Mouse (Mus musculus) megakaryocyte, embryonic 14.5 days (primary cell): Measurements from ENCODE around the gene Calcoco2. TPM values are rescaled to one million over a fixed set of nuclear protein-coding genes. Genes with fewer than 3 reads are reported as not detected.
"Not testable (repeated sequence)": the region's sequence is repeated elsewhere in the genome, so short reads cannot be mapped to it uniquely, and the experiment has no call there.

ENCODE experiments used
- H3K27me3 ChIP-seq: replicated peaks from 2 replicates; pipeline ENCODE3; 2012; ENCODE audit warnings: inconsistent platforms
- H3K36me3 ChIP-seq: replicated peaks from 2 replicates; pipeline ENCODE3; 2012; ENCODE audit warnings: low read length, inconsistent platforms, mixed read lengths
- H3K4me1 ChIP-seq: 2 replicates; pipeline ENCODE4 v1.6.1; 2012; ENCODE audit warnings: inconsistent platforms
- H3K4me3 ChIP-seq: replicated peaks from 2 replicates; pipeline ENCODE3; 2012; ENCODE audit warnings: moderate library complexity, mild to moderate bottlenecking, inconsistent platforms
- H3K9me3 ChIP-seq: 2 replicates; pipeline ENCODE4 v1.6.1; 2012; ENCODE audit warnings: inconsistent platforms
- FLI1 ChIP-seq: IDR thresholded peaks from 2 replicates; pipeline ENCODE4 v1.6.1; 2012; ENCODE audit warnings: low read length, inconsistent platforms, mixed read lengths
- GATA1 ChIP-seq: IDR thresholded peaks from 3 replicates; pipeline ENCODE4 v1.6.1; 2012; ENCODE audit warnings: mixed read lengths, low read length, inconsistent platforms, borderline replicate concordance
- polyA plus RNA-seq: library from polyadenylated mRNA; stranded (reverse); fragments of >175 nt; gene quantifications from 2 replicates; pipeline ENCODE4 v1.2.3, GENCODE M21; 2012; ENCODE audit warnings: low replicate concordance; ENCODE audit not compliant: insufficient read depth

The Calcoco2 gene
- polyA plus RNA-seq, 1 experiment: not detected

DNA sequence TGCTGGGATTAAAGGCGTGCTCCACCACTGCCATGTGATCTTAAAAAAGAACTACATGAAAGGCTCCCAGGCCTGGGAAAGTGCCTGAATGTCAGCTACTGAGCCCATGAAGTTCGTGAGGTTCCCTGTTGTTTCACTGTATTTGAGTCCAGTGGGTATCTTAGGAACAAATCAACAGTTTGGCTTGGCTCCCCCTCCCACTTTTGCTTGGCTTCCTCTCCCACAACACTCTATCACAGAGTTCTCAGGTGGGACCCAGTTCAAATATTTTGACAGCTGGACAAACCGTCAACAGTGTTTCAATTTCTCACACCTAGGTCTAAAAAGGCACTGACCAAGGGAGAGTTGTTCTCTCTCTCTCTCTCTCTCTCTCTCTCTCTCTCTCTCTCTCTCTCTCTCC is 7.6 kb upstream of the Calcoco2 start:
- TF ChIP-seq FLI1: no peak
- TF ChIP-seq GATA1: no peak
- Histone ChIP-seq H3K4me3 (no peak overlapping the region), H3K36me3 (no peaks in the 10 kb centered on the region), H3K4me1 (peaks cover 4% of the 10 kb centered on the region), H3K27me3 (peaks cover 43% of the 10 kb centered on the region), H3K9me3 (no peaks in the 10 kb centered on the region)

DNA sequence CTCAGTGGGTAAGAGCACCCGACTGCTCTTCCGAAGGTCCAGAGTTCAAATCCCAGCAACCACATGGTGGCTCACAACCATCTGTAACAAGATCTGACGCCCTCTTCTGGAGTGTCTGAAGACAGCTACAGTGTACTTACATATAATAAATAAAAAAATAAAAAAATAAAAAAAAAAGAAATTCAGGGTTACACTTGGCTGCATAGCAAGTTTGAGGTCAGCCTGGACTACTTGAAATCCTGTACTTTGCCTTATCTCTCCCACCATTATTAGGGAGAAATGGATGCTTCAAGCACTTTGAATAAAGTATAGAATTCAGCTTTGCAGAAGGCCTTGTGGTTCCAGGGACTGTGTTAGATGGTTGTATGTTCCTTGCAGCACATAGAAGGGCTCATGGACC is 5.2 kb upstream of the Calcoco2 start:
- H3K4me1 ChIP-seq, H3K9me3 ChIP-seq, H3K36me3 ChIP-seq, H3K4me3 ChIP-seq: not testable (repeated sequence)
- H3K27me3 ChIP-seq: peaks cover 30% of the 10 kb centered on the region

DNA sequence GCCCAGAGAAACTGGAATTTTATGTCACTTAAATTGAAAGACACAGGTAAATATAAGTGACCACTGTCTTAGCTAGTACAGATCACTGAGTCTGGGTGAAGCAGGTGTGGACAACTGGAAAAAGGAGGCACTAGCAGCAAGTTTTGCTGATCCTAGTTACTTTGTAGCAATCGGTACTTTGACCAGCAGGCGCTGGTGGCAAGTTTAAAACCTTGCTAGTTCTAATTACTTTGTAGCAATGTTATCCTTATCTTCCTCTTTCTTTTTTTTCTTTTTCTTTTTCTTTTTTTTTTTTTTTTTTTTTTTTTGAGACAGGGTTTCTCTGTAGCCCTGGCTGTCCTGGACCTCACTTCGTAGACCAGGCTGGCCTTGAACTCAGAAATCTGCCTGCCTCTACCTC is 4.4 kb upstream of the Calcoco2 start:
- H3K27me3 ChIP-seq: peaks cover 27% of the 10 kb centered on the region

DNA sequence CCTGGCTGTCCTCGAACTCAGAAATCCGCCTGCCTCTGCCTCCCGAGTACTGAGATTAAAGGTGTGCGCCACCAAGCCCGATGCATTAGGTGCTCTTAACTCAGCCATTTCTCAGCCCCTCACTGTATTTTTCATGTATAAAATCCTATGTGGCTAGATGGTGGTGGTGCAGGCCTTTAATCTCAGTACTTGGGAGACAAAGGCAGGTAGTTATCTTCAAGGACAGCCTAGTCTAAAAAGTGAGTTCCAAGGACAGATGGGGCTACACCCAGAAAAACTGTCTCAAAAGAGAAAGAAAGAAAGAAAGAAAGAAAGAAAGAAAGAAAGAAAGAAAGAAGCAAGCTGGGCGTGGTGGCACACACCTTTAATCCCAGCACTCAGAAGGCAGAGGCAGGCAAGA is 3.7 kb upstream of the Calcoco2 start:
- no peaks in the 10 kb centered on the region for H3K9me3 ChIP-seq

More for the DNA sequence above, 4.4 kb upstream of the Calcoco2 start:
- H3K4me3 ChIP-seq: no peak overlapping the region
- H3K36me3 ChIP-seq: no peaks in the 10 kb centered on the region
- H3K4me1 ChIP-seq: no peaks in the 10 kb centered on the region
- H3K9me3 ChIP-seq: no peaks in the 10 kb centered on the region
- TF ChIP-seq FLI1 (no peak), GATA1 (no peak)

DNA sequence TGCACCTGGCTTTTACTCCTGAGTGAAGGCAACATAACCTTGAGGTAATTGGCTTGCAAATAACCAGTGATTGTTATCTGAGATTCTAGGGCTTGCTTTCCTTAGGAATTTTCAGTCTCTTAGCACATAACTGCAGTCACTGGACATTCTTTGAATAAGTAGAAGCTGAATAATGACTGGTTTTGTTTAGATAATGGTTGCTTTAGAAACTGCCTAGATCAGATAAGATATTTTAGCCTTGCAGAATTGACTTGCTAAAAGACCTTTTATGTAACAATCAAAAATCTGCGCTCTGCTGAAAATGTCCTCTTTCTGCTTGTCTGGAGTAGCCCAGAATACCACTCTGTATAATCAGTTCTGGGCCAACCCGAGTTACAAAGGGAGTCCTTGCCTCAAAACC is 2.3 kb upstream of the Calcoco2 start:
- no peaks in the 10 kb centered on the region for H3K9me3 ChIP-seq
- TF ChIP-seq FLI1 (no peak), GATA1 (no peak)
- H3K36me3 ChIP-seq: no peaks in the 10 kb centered on the region
- H3K4me3 ChIP-seq: no peak overlapping the region
- H3K27me3 ChIP-seq: peaks cover 16% of the 10 kb centered on the region
- H3K4me1 ChIP-seq: no peaks in the 10 kb centered on the region

More for the DNA sequence above, 3.7 kb upstream of the Calcoco2 start:
- Histone ChIP-seq H3K4me1 (no peaks in the 10 kb centered on the region), H3K36me3 (no peaks in the 10 kb centered on the region), H3K4me3 (no peak overlapping the region), H3K27me3 (peaks cover 25% of the 10 kb centered on the region)
- TF ChIP-seq GATA1: no peak
- no peak for TF ChIP-seq FLI1

DNA sequence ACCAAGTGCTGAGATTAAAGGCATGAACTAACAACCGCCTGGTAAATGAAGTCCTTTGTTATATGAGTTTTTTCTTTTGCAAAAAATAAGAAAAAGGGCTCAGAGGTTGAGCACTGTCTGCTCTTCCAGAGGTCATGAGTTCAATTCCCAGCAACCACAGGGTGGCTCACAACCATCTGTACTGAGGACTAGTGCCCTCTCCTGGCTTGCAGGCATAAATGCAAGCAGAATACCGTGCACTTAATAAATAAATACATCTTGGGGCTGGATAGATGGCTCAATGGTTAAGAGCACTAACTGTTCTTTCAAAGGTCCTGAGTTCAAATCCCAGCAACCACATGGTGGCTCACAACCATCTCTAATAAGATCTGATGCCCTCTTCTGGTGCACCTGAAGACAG is 814 bp downstream of the Calcoco2 start:
- not testable (repeated sequence) for H3K9me3 ChIP-seq, H3K4me1 ChIP-seq, H3K36me3 ChIP-seq, H3K4me3 ChIP-seq
- H3K27me3 ChIP-seq: peaks cover 25% of the 10 kb centered on the region

DNA sequence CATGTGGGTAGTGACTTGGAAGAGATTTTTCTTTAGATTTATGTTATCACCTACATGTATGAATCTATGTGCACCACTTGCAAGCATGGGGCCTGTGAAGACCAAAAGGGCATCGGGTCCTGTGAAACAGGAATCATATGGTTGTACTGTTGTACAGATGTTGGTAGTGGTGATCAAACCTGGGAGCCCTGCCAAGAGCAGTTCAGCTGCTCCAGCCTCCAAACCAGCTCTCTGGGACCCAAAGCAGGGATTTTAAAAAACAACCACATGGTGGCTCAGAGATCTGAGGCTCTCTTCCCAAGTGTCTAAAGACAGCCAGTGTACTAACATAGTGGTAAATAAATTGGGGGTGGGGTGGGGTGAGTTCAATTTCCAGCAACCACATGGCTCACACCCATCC is 3.4 kb downstream of the Calcoco2 start:
- no peak for TF ChIP-seq FLI1
- TF ChIP-seq GATA1: no peak
- Histone ChIP-seq H3K4me3 (no peak overlapping the region), H3K36me3 (no peaks in the 10 kb centered on the region), H3K4me1 (no peaks in the 10 kb centered on the region), H3K27me3 (peaks cover 26% of the 10 kb centered on the region), H3K9me3 (no peaks in the 10 kb centered on the region)

DNA sequence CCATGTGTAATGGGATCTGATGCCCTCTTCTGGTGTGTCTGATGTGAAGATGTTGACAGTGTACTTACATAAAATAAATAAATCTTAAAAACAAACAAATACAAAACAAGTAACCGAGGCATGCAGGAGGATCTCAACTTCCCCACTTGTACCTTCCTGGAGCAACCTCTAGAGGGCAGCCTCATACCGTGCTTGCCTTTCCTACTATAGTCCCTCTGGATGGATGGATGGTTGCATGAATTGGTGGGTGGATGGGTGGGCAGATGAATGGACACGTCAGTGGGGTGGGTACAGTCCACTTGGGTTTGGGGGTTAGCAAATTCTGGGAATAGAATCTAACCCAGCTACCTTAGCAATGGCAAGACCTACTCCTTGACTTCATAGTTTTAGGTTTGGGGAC is 18.4 kb downstream of the Calcoco2 start:
- Histone ChIP-seq H3K4me3 (no peak overlapping the region), H3K4me1 (no peaks in the 10 kb centered on the region), H3K9me3 (peaks cover under 1% of the 10 kb centered on the region; the same call in 1 of the 2 replicates), H3K27me3 (peaks cover 42% of the 10 kb centered on the region), H3K36me3 (no peaks in the 10 kb centered on the region)
- TF ChIP-seq GATA1: no peak
- TF ChIP-seq FLI1: no peak

DNA sequence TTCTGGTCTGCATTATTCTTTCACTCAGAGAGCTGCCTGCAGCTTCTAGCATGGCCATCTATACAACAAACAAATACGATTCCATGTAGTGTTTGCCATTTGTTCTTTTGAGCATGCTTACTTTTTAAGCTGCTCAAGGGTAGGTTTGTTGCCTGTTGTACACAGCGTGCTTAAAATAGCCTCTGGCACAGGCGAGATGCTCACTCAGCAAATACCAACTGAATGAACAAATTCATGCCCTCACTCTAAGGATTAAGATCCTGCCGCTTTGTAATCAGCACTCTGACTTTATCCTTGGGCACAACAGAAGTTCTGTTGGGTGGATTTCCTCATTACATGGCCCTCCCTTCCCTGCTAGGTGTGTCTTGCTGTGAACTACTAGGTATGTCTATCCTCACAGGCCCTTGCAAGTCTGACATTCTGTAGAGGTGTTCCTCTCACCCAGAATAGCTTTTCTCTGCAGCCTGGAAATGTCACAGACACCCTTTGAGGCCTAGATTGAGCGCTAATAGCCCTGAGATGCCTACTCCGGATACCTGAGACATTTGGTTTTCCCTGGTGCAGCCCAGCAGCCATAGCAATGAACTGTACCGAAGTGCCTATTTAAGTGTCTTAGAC is 19.0 kb downstream of the Calcoco2 start:
- TF ChIP-seq GATA1 (no peak), FLI1 (no peak)
- H3K4me1 ChIP-seq: no peaks in the 10 kb centered on the region
- no peak overlapping the region for H3K4me3 ChIP-seq

DNA sequence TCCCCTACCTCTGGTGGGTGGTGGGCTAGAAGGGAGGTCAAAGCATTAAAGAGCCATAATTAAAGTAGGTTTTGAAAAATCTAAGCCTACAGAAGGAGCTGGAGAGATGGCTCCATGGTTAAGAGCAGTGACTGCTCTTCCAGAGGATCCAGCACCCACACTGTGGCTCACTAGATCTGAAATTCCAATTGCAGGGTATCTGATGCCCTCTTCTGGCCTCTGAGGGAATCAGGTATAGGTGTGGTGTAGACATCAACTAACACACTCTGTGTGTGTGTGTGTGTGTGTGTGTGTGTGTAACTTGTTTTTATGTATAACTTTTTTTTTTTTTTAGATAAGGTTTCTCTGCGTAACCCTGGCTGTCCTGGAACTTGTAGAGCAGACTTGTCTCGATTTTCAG is 20.7 kb downstream of the Calcoco2 start:
- no peaks in the 10 kb centered on the region for H3K4me1 ChIP-seq
- peaks cover 9% of the 10 kb centered on the region for H3K9me3 ChIP-seq

More for the DNA sequence above, 19.0 kb downstream of the Calcoco2 start:
- Histone ChIP-seq H3K9me3 (peaks cover 6% of the 10 kb centered on the region), H3K36me3 (no peaks in the 10 kb centered on the region), H3K27me3 (peaks cover 37% of the 10 kb centered on the region)

DNA sequence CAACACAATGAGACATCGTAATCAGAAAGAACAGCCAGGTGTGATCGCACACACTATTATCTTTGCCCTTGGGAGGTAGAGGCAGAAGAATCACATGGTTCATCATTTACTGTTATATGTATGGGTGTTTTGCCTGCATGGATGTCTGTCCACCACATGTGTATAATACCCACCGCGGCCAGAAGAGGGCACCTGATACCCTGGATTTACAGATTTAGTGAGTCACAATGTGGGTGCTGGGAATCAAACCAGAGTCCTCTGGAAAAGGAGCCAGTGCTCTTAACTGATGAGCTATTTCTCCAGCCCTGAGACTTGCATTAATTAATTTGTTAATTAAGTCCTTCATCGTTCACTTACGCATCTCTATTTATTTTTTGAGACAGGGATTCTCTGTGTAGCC is 23.8 kb downstream of the Calcoco2 start:
- H3K4me3 ChIP-seq: no peak overlapping the region
- TF ChIP-seq GATA1 (no peak), FLI1 (no peak)
- no peaks in the 10 kb centered on the region for H3K36me3 ChIP-seq
- H3K4me1 ChIP-seq: no peaks in the 10 kb centered on the region; the same call in 1 of the 2 replicates
- peaks cover 33% of the 10 kb centered on the region for H3K27me3 ChIP-seq
- H3K9me3 ChIP-seq: peaks cover 14% of the 10 kb centered on the region

More for the DNA sequence above, 20.7 kb downstream of the Calcoco2 start:
- TF ChIP-seq GATA1 (no peak), FLI1 (no peak)
- Histone ChIP-seq H3K4me3 (no peak overlapping the region), H3K27me3 (peaks cover 33% of the 10 kb centered on the region), H3K36me3 (no peaks in the 10 kb centered on the region)
